Mouse (Mus musculus) MEL (cell line): Measurements from ENCODE around the gene Asphd1.

Experiments used
- CTCF ChIP-seq, 3 experiments: IDR thresholded peaks in 2 of 3; conservative IDR thresholded peaks in 1 of 3; 2 replicates each; pipeline ENCODE4 v1.5.1; 2011 to 2012; ENCODE audit warnings: low read length in 3 of 3, low read depth in 2 of 3, mild to moderate bottlenecking in 2 of 3, improper control_type of control experiment in 1 of 3, inconsistent platforms in 1 of 3, mixed read lengths in 1 of 3, moderate library complexity in 1 of 3; ENCODE audit not compliant: control insufficient read depth in 1 of 3, insufficient read depth in 1 of 3, poor library complexity in 1 of 3, severe bottlenecking in 1 of 3
- ELF1 ChIP-seq: IDR thresholded peaks from 2 replicates; pipeline ENCODE4 v1.6.1; 2014; ENCODE audit warnings: low read depth, mild to moderate bottlenecking, inconsistent platforms, low read length, improper control_type of control experiment, moderate library complexity
- HCFC1 ChIP-seq: IDR thresholded peaks from 2 replicates; pipeline ENCODE4 v1.6.1; 2012; ENCODE audit warnings: low read depth, mild to moderate bottlenecking, inconsistent platforms, low read length, improper control_type of control experiment, moderate library complexity
- MYC ChIP-seq: IDR thresholded peaks from 2 replicates; pipeline ENCODE4 v1.6.1; 2011; ENCODE audit warnings: low read depth, mild to moderate bottlenecking, low read length, improper control_type of control experiment, moderate library complexity
- NRF1 ChIP-seq: IDR thresholded peaks from 2 replicates; pipeline ENCODE4 v1.6.1; 2014; ENCODE audit warnings: low read depth, mild to moderate bottlenecking, inconsistent platforms, low read length, improper control_type of control experiment, moderate library complexity; ENCODE audit not compliant: poor library complexity, insufficient read depth, severe bottlenecking
- TBP ChIP-seq: IDR thresholded peaks from 2 replicates; pipeline ENCODE4 v1.8.0; 2011; ENCODE audit warnings: low read depth, low read length, improper control_type of control experiment
- ZMIZ1 ChIP-seq: IDR thresholded peaks from 2 replicates; pipeline ENCODE4 v1.6.1; 2012; ENCODE audit warnings: low read depth, mild to moderate bottlenecking, inconsistent platforms, low read length, improper control_type of control experiment, moderate library complexity
- ZNF384 ChIP-seq: IDR thresholded peaks from 2 replicates; pipeline ENCODE4 v1.6.1; 2012; ENCODE audit warnings: low read depth, mild to moderate bottlenecking, inconsistent platforms, low read length, improper control_type of control experiment

DNA sequence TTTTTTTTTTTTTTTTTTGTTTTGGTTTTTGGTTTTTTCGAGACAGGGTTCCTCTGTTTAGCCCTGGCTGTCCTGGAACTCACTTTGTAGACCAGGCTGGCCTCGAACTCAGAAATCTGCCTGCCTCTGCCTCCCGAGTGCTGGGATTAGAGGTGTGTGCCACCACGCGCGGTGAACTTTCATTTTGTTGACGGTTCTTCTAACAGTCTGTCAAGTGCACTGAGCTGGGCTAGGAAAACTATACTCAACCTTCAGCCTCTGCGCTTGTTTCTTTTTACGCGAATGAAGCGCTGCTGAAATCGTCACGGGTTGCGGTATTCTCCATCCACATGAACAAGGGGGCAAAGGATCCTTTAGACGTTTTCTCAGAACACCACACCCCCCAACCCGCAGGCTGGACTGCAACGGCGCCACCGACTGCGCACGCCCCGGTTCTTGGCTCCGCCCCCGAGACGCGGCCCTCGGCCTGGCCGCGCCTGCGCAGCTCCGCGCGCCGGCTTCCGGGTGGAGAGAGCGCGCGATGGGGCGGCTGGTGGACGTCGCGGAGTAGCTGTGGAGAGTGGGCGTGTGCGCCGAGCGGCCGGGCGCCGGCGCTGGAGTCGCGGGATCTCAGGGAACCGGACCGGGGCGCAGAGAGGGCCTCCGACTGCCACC is 20.9 kb downstream of the Asphd1 start, which contains the start of gene Kctd13:
- TF ChIP-seq ELF1, result peak; percentile 98
- TF ChIP-seq HCFC1, result peak; percentile 71
- 0 out of 2 replicates have a peak, but pooled peaks have one; percentile 38 for TF ChIP-seq ZNF384
- TF ChIP-seq CTCF (IDR thresholded peaks at IDR 0.05 in 2 of 3, conservative IDR thresholded peaks at IDR 0.05 in 1 of 3; ENCODE audit: control insufficient read depth in 1 of 3, insufficient read depth in 1 of 3, low read depth in 2 of 3, low read length in 3 of 3, poor library complexity in 1 of 3, severe bottlenecking in 1 of 3), result no peak
- TF ChIP-seq NRF1, result peak; percentile 100
- TF ChIP-seq ZMIZ1, result peak; percentile 81
- peak; percentile 68 for TF ChIP-seq TBP
- TF ChIP-seq MYC, result no peak; the same call in 1 of the 2 replicates
